Mouse (Mus musculus): Measurements from ENCODE around the gene Chil5. TPM values are rescaled to one million over a fixed set of nuclear protein-coding genes. Genes with fewer than 3 reads are reported as not detected.
"Not testable (repeated sequence)": the region's sequence is repeated elsewhere in the genome, so short reads cannot be mapped to it uniquely, and the experiment has no call there.

The Chil5 gene
- polyA plus RNA-seq (2014; fragmentation: Nextera tagmentation; extraction: Ambion mirVana): not detected in 2 replicates

- H3K9me3 ChIP-seq (ENCODE audit: control insufficient read depth, low read length): no peaks in the 10 kb centered on the region
- ATAC-seq (ENCODE audit: low read depth) (no peak), DNase-seq (ENCODE audit: low spot score) (no peak)
- no peak within 1 kb of the TSS for H3K4me3 ChIP-seq (ENCODE audit: low read depth, low read length)
- no peak within 1 kb of the TSS for H3K4me2 ChIP-seq (ENCODE audit: low read depth, low read length)
- H3K36me3 ChIP-seq (ENCODE audit: control insufficient read depth, insufficient read depth, low read length): no peaks in the 10 kb centered on the region
- H3K4me1 ChIP-seq (ENCODE audit: control insufficient read depth, insufficient read depth, low read length): no peaks in the 10 kb centered on the region
- no peak within 1 kb of the TSS for H3K9ac ChIP-seq (ENCODE audit: low read depth, low read length)
- no peak within 1 kb of the TSS for H3K27ac ChIP-seq (replicated peaks; ENCODE audit: low read depth, low read length)
- H3K27me3 ChIP-seq (replicated peaks; ENCODE audit: control insufficient read depth, insufficient read depth, low read length): no peaks in the 10 kb centered on the region
- 73% methylated on average over 1 of the region's 1 CpGs for WGBS
Measured at GRCm38 (mm10) chr3:106032781-106033180, at the start of gene Chil5. Gene Chil5 (minus strand): TSS chr3:106032814.

- H3K9me3 ChIP-seq (ENCODE audit: control insufficient read depth, low read length): no peaks in the 10 kb centered on the region
- WGBS: 67% methylated on average over 1 of the region's 1 CpGs
- ATAC-seq (ENCODE audit: low read depth) (no peak), DNase-seq (ENCODE audit: low spot score) (peak; percentile 8)
- H3K4me1 ChIP-seq (ENCODE audit: control insufficient read depth, insufficient read depth, low read length): no peaks in the 10 kb centered on the region
- no peak overlapping the region for H3K9ac ChIP-seq (ENCODE audit: low read depth, low read length)
- no peaks in the 10 kb centered on the region for H3K36me3 ChIP-seq (ENCODE audit: control insufficient read depth, insufficient read depth, low read length)
- no peak overlapping the region for H3K4me2 ChIP-seq (ENCODE audit: low read depth, low read length)
- H3K4me3 ChIP-seq (ENCODE audit: low read depth, low read length): no peak overlapping the region
- H3K27ac ChIP-seq (replicated peaks; ENCODE audit: low read depth, low read length): no peak overlapping the region
- no peaks in the 10 kb centered on the region for H3K27me3 ChIP-seq (replicated peaks; ENCODE audit: control insufficient read depth, insufficient read depth, low read length)
Measured at GRCm38 (mm10) chr3:106074824-106075223, 42.2 kb upstream of the Chil5 start.

- DNase-seq (ENCODE audit: low spot score): no peak
- Histone ChIP-seq H3K27me3 (replicated peaks; ENCODE audit: control insufficient read depth, insufficient read depth, low read length) (no peaks in the 10 kb centered on the region), H3K4me2 (ENCODE audit: low read depth, low read length) (no peak overlapping the region), H3K27ac (replicated peaks; ENCODE audit: low read depth, low read length) (no peak overlapping the region), H3K36me3 (ENCODE audit: control insufficient read depth, insufficient read depth, low read length) (no peaks in the 10 kb centered on the region), H3K9ac (ENCODE audit: low read depth, low read length) (no peak overlapping the region), H3K4me3 (ENCODE audit: low read depth, low read length) (no peak overlapping the region), H3K4me1 (ENCODE audit: control insufficient read depth, insufficient read depth, low read length) (no peaks in the 10 kb centered on the region), H3K9me3 (ENCODE audit: control insufficient read depth, low read length) (no peaks in the 10 kb centered on the region)
- no peak for ATAC-seq (ENCODE audit: low read depth)
- WGBS: 89% methylated on average over 2 of the region's 2 CpGs
Measured at GRCm38 (mm10) chr3:106070994-106071393, 38.4 kb upstream of the Chil5 start.

GRCm38 (mm10) chr3:106067707-106068106 lies 35.1 kb upstream of the Chil5 start:
- H3K9me3 ChIP-seq (ENCODE audit: control insufficient read depth, low read length); H3K9ac ChIP-seq (ENCODE audit: low read depth, low read length); ATAC-seq (ENCODE audit: low read depth); H3K27me3 ChIP-seq (replicated peaks; ENCODE audit: control insufficient read depth, insufficient read depth, low read length); H3K36me3 ChIP-seq (ENCODE audit: control insufficient read depth, insufficient read depth, low read length); DNase-seq (ENCODE audit: low spot score); H3K4me2 ChIP-seq (ENCODE audit: low read depth, low read length); H3K4me1 ChIP-seq (ENCODE audit: control insufficient read depth, insufficient read depth, low read length); H3K4me3 ChIP-seq (ENCODE audit: low read depth, low read length); H3K27ac ChIP-seq (replicated peaks; ENCODE audit: low read depth, low read length): not testable (repeated sequence)
- 28% methylated on average over 5 of the region's 5 CpGs for WGBS

GRCm38 (mm10) chr3:106057966-106058365 lies 25.4 kb upstream of the Chil5 start:
- ATAC-seq (ENCODE audit: low read depth): no peak
- no peak overlapping the region for H3K4me3 ChIP-seq (ENCODE audit: low read depth, low read length)
- H3K27me3 ChIP-seq (replicated peaks; ENCODE audit: control insufficient read depth, insufficient read depth, low read length): no peaks in the 10 kb centered on the region
- H3K4me2 ChIP-seq (ENCODE audit: low read depth, low read length): no peak overlapping the region
- WGBS: 81% methylated on average over 3 of the region's 3 CpGs
- H3K4me1 ChIP-seq (ENCODE audit: control insufficient read depth, insufficient read depth, low read length): no peaks in the 10 kb centered on the region
- no peak overlapping the region for H3K27ac ChIP-seq (replicated peaks; ENCODE audit: low read depth, low read length)
- no peak overlapping the region for H3K9ac ChIP-seq (ENCODE audit: low read depth, low read length)
- DNase-seq (ENCODE audit: low spot score): no peak
- H3K9me3 ChIP-seq (ENCODE audit: control insufficient read depth, low read length): no peaks in the 10 kb centered on the region
- H3K36me3 ChIP-seq (ENCODE audit: control insufficient read depth, insufficient read depth, low read length): no peaks in the 10 kb centered on the region

- 68% methylated on average over 17 of the region's 18 CpGs for WGBS
- no peak overlapping the region for H3K9ac ChIP-seq (ENCODE audit: low read depth, low read length)
- DNase-seq (ENCODE audit: low spot score) (no peak), ATAC-seq (ENCODE audit: low read depth) (no peak)
- H3K27me3 ChIP-seq (replicated peaks; ENCODE audit: control insufficient read depth, insufficient read depth, low read length): no peaks in the 10 kb centered on the region
- no peaks in the 10 kb centered on the region for H3K4me1 ChIP-seq (ENCODE audit: control insufficient read depth, insufficient read depth, low read length)
- H3K9me3 ChIP-seq (ENCODE audit: control insufficient read depth, low read length): no peaks in the 10 kb centered on the region
- no peak overlapping the region for H3K27ac ChIP-seq (replicated peaks; ENCODE audit: low read depth, low read length)
- H3K4me3 ChIP-seq (ENCODE audit: low read depth, low read length): no peak overlapping the region
- no peak overlapping the region for H3K4me2 ChIP-seq (ENCODE audit: low read depth, low read length)
- H3K36me3 ChIP-seq (ENCODE audit: control insufficient read depth, insufficient read depth, low read length): no peaks in the 10 kb centered on the region
Measured at GRCm38 (mm10) chr3:106051896-106052295, 19.3 kb upstream of the Chil5 start.

GRCm38 (mm10) chr3:106040306-106040705 lies 7.7 kb upstream of the Chil5 start:
- Histone ChIP-seq H3K9me3 (ENCODE audit: control insufficient read depth, low read length) (no peaks in the 10 kb centered on the region), H3K4me2 (ENCODE audit: low read depth, low read length) (no peak overlapping the region), H3K27ac (replicated peaks; ENCODE audit: low read depth, low read length) (no peak overlapping the region), H3K36me3 (ENCODE audit: control insufficient read depth, insufficient read depth, low read length) (no peaks in the 10 kb centered on the region), H3K27me3 (replicated peaks; ENCODE audit: control insufficient read depth, insufficient read depth, low read length) (no peaks in the 10 kb centered on the region), H3K9ac (ENCODE audit: low read depth, low read length) (no peak overlapping the region), H3K4me3 (ENCODE audit: low read depth, low read length) (no peak overlapping the region), H3K4me1 (ENCODE audit: control insufficient read depth, insufficient read depth, low read length) (no peaks in the 10 kb centered on the region)
- no peak for DNase-seq (ENCODE audit: low spot score)
- 90% methylated on average over 2 of the region's 2 CpGs for WGBS
- no peak for ATAC-seq (ENCODE audit: low read depth)

GRCm38 (mm10) chr3:106024135-106024534 lies 8.5 kb downstream of the Chil5 start:
- Histone ChIP-seq H3K9me3 (ENCODE audit: control insufficient read depth, low read length) (no peaks in the 10 kb centered on the region), H3K4me2 (ENCODE audit: low read depth, low read length) (no peak overlapping the region), H3K4me1 (ENCODE audit: control insufficient read depth, insufficient read depth, low read length) (no peaks in the 10 kb centered on the region), H3K36me3 (ENCODE audit: control insufficient read depth, insufficient read depth, low read length) (no peaks in the 10 kb centered on the region), H3K27me3 (replicated peaks; ENCODE audit: control insufficient read depth, insufficient read depth, low read length) (no peaks in the 10 kb centered on the region), H3K4me3 (ENCODE audit: low read depth, low read length) (no peak overlapping the region), H3K27ac (replicated peaks; ENCODE audit: low read depth, low read length) (no peak overlapping the region), H3K9ac (ENCODE audit: low read depth, low read length) (no peak overlapping the region)
- WGBS: 78% methylated on average over 2 of the region's 2 CpGs
- ATAC-seq (ENCODE audit: low read depth): no peak
- no peak for DNase-seq (ENCODE audit: low spot score)

GRCm38 (mm10) chr3:106021840-106022239 lies 10.8 kb downstream of the Chil5 start:
- Histone ChIP-seq H3K4me3 (ENCODE audit: low read depth, low read length) (no peak overlapping the region), H3K27me3 (replicated peaks; ENCODE audit: control insufficient read depth, insufficient read depth, low read length) (no peaks in the 10 kb centered on the region), H3K9ac (ENCODE audit: low read depth, low read length) (no peak overlapping the region), H3K4me1 (ENCODE audit: control insufficient read depth, insufficient read depth, low read length) (no peaks in the 10 kb centered on the region), H3K9me3 (ENCODE audit: control insufficient read depth, low read length) (no peaks in the 10 kb centered on the region), H3K4me2 (ENCODE audit: low read depth, low read length) (no peak overlapping the region), H3K27ac (replicated peaks; ENCODE audit: low read depth, low read length) (no peak overlapping the region), H3K36me3 (ENCODE audit: control insufficient read depth, insufficient read depth, low read length) (no peaks in the 10 kb centered on the region)
- no peak for ATAC-seq (ENCODE audit: low read depth)
- DNase-seq (ENCODE audit: low spot score): no peak

Measured in embryonic facial prominence, embryonic 14.5 days (tissue).